Mouse (Mus musculus) liver, embryonic 11.5 days (tissue): ENCODE measurements around the gene Ugt1a2. TPM values are rescaled to one million over a fixed set of nuclear protein-coding genes. Genes with fewer than 3 reads are reported as not detected.

ENCODE experiments used
- ATAC-seq: fragments of 200-750 bp; cut with Nextera tagmentation; replicated peaks from 2 replicates; pipeline ENCODE4 v1.8.0; 2017; ENCODE audit warnings: moderate number of reproducible peaks, mild to moderate bottlenecking, moderate TSS enrichment, moderate library complexity; ENCODE audit not compliant: low FRiP score
- DNase-seq: peaks from one replicate; pipeline ENCODE4 v3.0.0-alpha.2; 2017; ENCODE audit warnings: low spot score
- H3K27ac ChIP-seq: fragments of 300-500 bp; sonication (generic); 2 replicates; pipeline ENCODE4 v1.5.1; 2014; ENCODE audit warnings: mild to moderate bottlenecking, low read depth, low read length, control low read depth
- H3K27me3 ChIP-seq: fragments of 300-500 bp; sonication (generic); replicated peaks from 2 replicates; pipeline ENCODE4 v1.6.1; 2014; ENCODE audit warnings: low read length, mixed read lengths; ENCODE audit not compliant: control insufficient read depth, insufficient read depth
- H3K36me3 ChIP-seq: fragments of 300-500 bp; sonication (generic); 2 replicates; pipeline ENCODE4 v1.6.1; 2014; ENCODE audit warnings: mild to moderate bottlenecking, low read length, moderate library complexity, mixed read lengths; ENCODE audit not compliant: control insufficient read depth, insufficient read depth
- H3K4me1 ChIP-seq: fragments of 300-500 bp; sonication (generic); replicated peaks from 2 replicates; pipeline ENCODE4 v1.6.1; 2014; ENCODE audit warnings: low read length, mixed read lengths; ENCODE audit not compliant: control insufficient read depth, insufficient read depth
- H3K4me2 ChIP-seq: fragments of 300-500 bp; sonication (generic); 2 replicates; pipeline ENCODE4 v1.6.1; 2014; ENCODE audit warnings: mild to moderate bottlenecking, control low read depth, moderate library complexity
- H3K4me3 ChIP-seq: fragments of 300-500 bp; sonication (generic); 2 replicates; pipeline ENCODE4 v1.5.1; 2014; ENCODE audit warnings: low read depth, low read length, control low read depth
- H3K9ac ChIP-seq: fragments of 300-500 bp; sonication (generic); 2 replicates; pipeline ENCODE4 v1.6.1; 2014; ENCODE audit warnings: low read depth, low read length, control low read depth
- H3K9me3 ChIP-seq: fragments of 300-500 bp; sonication (generic); 2 replicates; pipeline ENCODE4 v1.6.1; 2016; ENCODE audit warnings: low read length, inconsistent platforms, mixed read lengths; ENCODE audit not compliant: control insufficient read depth
- WGBS: fragments of 180-500 bp; shearing (Covaris S2); extraction: QIAGEN DNeasy Blood & Tissue Kit; methylation state at CpG from one replicate; pipeline ENCODE4 v1.1.7; 2014; 5-methylcytosine and 5-hydroxymethylcytosine counted together
- polyA plus RNA-seq: library from polyadenylated mRNA; unstranded; fragments of >200 nt; fragmentation: Nextera tagmentation; extraction: Ambion mirVana; gene quantifications from 2 replicates; pipeline ENCODE4 v1.2.1, GENCODE M21; 2014

Ugt1a2 gene
- polyA plus RNA-seq, 1 experiment from 2014 or later: not detected

DNA sequence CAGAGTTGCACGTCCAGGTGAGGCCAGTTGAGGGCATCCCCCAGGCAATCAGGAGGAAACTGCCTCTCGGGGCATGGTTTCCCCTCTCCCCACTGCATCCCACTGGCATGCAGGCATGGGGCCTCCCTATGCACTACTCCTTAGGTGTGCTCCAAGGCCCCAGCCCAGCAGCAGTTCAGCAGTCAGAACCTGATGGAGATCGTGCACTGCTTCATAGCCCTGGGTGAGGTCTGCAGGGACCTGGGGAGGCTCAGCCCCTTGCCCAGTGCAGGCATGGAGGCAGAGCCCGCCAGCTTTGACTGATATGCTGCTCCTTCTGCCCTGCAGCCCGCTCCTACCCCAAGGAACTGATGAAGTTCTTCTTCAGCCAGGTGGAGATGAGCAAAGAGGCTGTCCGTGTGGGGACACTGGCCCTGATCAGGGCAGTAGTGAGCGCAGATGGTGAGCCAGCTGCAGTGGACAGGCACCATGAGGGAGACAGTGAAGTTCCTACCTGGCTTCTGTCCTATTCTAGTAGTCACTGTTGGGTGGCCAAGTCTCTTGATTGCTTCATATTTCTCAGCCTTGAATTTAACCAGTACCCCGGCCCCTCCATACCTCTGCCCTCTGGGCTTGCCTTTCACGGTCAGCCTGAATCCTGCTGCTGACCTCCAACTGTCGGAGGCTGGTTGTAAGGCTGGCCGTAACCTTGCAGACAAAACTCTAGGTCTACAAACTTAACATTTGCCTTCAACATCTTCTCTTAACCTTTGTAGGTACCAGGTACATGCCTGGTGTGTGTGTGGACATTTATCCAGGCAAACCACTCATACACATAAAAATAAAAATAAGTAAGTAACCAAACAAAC is 34.9 kb downstream of the Ugt1a2 start:
- no peak overlapping the region for H3K4me2 ChIP-seq
- H3K4me3 ChIP-seq: no peak overlapping the region
- no peak for ATAC-seq
- 56% methylated on average over 11 of the region's 11 CpGs for WGBS
- H3K27ac ChIP-seq: no peak overlapping the region
- H3K9ac ChIP-seq: no peak overlapping the region
- H3K36me3 ChIP-seq: no peaks in the 10 kb centered on the region
- no peaks in the 10 kb centered on the region for H3K4me1 ChIP-seq
- DNase-seq: no peak
- no peaks in the 10 kb centered on the region for H3K27me3 ChIP-seq
- peaks cover 93% of the 10 kb centered on the region for H3K9me3 ChIP-seq

DNA sequence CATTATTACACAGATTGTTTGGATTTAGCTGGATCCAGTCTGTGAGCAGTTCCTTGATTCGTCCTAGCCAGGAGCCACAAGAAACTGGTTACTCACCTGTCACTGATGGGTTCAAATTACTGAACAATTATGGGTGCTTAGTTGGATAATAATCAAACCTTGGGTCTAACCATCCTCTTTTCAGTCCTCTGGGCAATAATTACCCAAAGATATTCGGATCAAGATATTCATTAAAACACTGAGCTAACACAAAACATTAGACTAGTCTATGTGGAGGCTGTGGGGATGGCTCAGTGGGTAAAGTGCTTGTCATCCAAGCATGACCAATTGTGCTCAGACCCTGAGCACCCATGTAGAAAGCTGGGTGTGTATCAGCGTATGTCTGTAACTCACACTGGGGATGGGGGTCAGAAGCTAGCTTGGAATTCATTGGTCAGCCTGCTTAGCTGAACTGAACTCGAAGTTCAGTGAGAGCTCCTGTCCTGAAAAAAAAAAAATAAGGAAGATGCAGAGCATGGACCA is 35.6 kb downstream of the Ugt1a2 start:
- H3K4me3 ChIP-seq: no peak overlapping the region
- WGBS: 57% methylated on average over 4 of the region's 4 CpGs

DNA sequence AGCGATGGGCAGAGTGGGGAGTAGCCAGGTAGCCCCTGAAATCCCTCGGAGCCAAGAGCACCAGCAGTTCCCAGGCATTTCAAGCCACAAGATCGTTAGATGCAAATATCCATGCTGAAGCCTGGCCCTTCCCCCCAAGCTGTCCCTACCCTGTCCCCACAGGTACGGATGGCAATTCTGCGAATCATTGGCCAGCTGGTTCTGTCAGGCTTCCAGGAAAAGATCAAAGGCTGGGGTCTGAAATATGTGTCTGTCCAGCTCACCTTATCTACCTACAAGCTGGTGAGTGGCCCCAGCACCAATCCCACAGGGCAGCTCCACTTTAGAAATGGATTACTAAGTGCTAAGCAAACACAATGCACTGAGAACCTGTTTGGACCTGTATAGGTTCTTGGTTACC is 36.9 kb downstream of the Ugt1a2 start:
- ATAC-seq: no peak

More for the DNA sequence above, 35.6 kb downstream of the Ugt1a2 start:
- DNase-seq (no peak), ATAC-seq (no peak)
- Histone ChIP-seq H3K9ac (no peak overlapping the region), H3K27me3 (no peaks in the 10 kb centered on the region), H3K4me2 (no peak overlapping the region), H3K36me3 (no peaks in the 10 kb centered on the region), H3K9me3 (peaks cover 93% of the 10 kb centered on the region), H3K27ac (no peak overlapping the region), H3K4me1 (no peaks in the 10 kb centered on the region)

DNA sequence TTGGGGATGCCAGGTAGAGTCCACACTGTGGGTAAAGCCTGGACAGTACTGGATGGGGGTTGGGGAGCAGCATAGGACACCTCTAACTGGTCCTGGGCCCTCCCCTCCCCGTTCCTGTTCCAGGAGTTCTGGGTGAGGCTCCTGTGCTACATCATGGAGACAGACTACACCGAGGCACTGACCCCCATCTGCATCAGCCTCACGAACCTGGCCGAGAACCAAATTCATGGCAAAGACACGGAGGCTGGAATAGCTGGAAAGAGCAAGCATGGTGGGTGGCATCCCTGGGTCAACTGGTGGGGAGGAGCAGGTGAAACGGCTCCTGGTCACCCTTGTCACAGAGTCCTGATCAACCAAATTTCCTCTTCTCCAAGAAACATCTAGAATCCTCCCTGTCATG is 38.4 kb downstream of the Ugt1a2 start:
- Histone ChIP-seq H3K27me3 (no peaks in the 10 kb centered on the region), H3K36me3 (no peaks in the 10 kb centered on the region), H3K9me3 (peaks cover 85% of the 10 kb centered on the region), H3K4me2 (no peak overlapping the region), H3K4me1 (no peaks in the 10 kb centered on the region), H3K27ac (no peak overlapping the region), H3K4me3 (no peak overlapping the region), H3K9ac (no peak overlapping the region)
- ATAC-seq (no peak), DNase-seq (no peak)
- WGBS: 73% methylated on average over 6 of the region's 6 CpGs

More for the DNA sequence above, 36.9 kb downstream of the Ugt1a2 start:
- WGBS: 68% methylated on average over 5 of the region's 5 CpGs
- H3K27ac ChIP-seq: no peak overlapping the region
- H3K4me2 ChIP-seq: no peak overlapping the region
- H3K36me3 ChIP-seq: no peaks in the 10 kb centered on the region
- H3K27me3 ChIP-seq: no peaks in the 10 kb centered on the region
- no peak overlapping the region for H3K9ac ChIP-seq
- no peaks in the 10 kb centered on the region for H3K4me1 ChIP-seq
- no peak overlapping the region for H3K4me3 ChIP-seq
- DNase-seq: no peak
- H3K9me3 ChIP-seq: peaks cover 84% of the 10 kb centered on the region

DNA sequence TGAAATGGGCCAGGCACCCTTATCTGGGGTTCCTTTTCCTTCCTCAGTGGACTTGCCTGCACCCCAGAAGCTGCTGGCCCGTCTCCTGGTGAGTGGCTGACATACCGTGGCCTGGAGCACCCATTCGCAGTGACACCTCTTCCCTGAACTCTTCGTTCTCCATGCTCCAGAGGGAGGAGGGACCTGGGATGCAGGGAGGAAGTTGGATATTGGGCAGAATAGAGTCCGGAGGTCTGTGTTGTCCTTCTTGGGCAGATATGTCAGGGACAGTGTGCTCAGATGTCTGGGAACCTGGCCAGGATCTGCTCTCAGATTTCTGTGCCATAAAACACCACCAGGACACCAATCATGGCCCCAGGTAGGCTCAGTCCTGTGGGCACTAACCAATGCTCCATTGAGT is 39.7 kb downstream of the Ugt1a2 start:
- no peaks in the 10 kb centered on the region for H3K4me1 ChIP-seq
- H3K4me3 ChIP-seq: no peak overlapping the region
- DNase-seq (no peak), ATAC-seq (no peak)
- no peaks in the 10 kb centered on the region for H3K27me3 ChIP-seq
- H3K4me2 ChIP-seq: no peak overlapping the region
- H3K9ac ChIP-seq: no peak overlapping the region
- 66% methylated on average over 5 of the region's 5 CpGs for WGBS
- H3K27ac ChIP-seq: no peak overlapping the region
- no peaks in the 10 kb centered on the region for H3K36me3 ChIP-seq
- peaks cover 86% of the 10 kb centered on the region for H3K9me3 ChIP-seq

DNA sequence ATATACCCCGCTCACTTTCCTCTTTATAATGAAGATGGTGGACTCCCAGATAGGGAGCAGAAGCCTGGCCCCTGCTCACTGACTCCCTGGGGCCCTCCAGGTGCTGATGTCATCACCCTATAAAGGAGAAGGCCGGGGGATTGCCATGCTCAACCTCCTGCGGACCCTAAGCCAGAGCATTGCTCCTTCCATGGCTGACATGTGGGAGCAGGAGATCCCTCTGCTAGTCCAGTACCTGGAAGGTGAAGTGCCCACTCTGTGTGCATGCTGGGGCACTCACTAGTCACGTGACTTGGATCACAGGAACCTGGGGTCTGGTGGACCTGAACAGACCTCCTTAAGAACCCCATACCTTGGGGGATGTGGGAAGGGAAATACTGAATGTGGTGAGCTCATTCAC is 40.2 kb downstream of the Ugt1a2 start:
- no peak for ATAC-seq
- Histone ChIP-seq H3K27me3 (no peaks in the 10 kb centered on the region), H3K9me3 (peaks cover 86% of the 10 kb centered on the region)

DNA sequence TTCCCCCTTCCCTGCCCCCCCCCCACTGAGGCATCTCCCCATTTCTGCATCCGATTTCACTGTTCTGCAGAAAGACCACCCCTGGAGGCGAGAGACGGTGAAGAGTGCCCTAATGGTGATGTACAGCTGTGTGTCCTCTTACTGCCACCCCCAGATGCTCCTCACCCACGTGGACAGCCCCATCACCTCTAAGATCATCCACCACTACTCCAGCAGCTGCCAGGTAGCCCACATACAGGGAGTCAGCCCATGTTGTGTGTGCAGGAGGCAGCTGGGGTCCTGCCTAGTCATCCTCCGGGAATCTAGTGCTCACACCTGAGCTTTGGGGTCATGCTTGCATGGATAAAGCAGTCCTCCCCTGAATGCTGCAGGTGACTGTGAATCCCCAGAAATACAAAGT is 43.5 kb downstream of the Ugt1a2 start:
- H3K9ac ChIP-seq: no peak overlapping the region
- no peaks in the 10 kb centered on the region for H3K27me3 ChIP-seq
- DNase-seq (no peak), ATAC-seq (no peak)
- WGBS: 60% methylated on average over 5 of the region's 5 CpGs
- no peaks in the 10 kb centered on the region for H3K36me3 ChIP-seq
- peaks cover 89% of the 10 kb centered on the region for H3K9me3 ChIP-seq
- H3K4me1 ChIP-seq: no peaks in the 10 kb centered on the region
- no peak overlapping the region for H3K27ac ChIP-seq
- H3K4me3 ChIP-seq: no peak overlapping the region
- H3K4me2 ChIP-seq: no peak overlapping the region

More for the DNA sequence above, 40.2 kb downstream of the Ugt1a2 start:
- H3K36me3 ChIP-seq: no peaks in the 10 kb centered on the region
- no peak overlapping the region for H3K27ac ChIP-seq
- 64% methylated on average over 4 of the region's 4 CpGs for WGBS
- no peak overlapping the region for H3K4me2 ChIP-seq
- DNase-seq: no peak
- no peak overlapping the region for H3K4me3 ChIP-seq
- H3K9ac ChIP-seq: no peak overlapping the region
- H3K4me1 ChIP-seq: no peaks in the 10 kb centered on the region

DNA sequence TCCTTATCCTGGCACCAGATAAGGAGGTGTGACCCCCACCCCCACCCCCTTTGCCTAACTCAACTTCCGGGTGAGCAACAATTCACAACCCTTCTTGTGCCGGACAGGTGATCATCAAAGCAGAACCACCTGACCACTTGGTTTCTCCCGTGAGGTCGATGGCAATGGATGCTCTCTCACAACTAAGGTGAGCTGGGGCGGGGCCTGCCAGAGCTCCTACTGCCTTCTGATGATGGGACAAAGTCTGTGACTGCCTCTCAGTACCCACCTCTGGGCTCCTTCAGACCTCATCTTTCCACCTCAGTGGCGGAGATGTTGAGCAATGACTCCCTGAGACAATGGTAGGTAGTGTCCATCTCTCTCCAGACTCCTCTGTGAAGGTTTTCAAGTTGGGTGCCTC is 45.5 kb downstream of the Ugt1a2 start:
- no peaks in the 10 kb centered on the region for H3K36me3 ChIP-seq
- ATAC-seq: no peak
- H3K4me3 ChIP-seq: no peak overlapping the region
- H3K9ac ChIP-seq: no peak overlapping the region
- H3K4me1 ChIP-seq: no peaks in the 10 kb centered on the region
- DNase-seq: no peak
- no peak overlapping the region for H3K4me2 ChIP-seq
- H3K9me3 ChIP-seq: peaks cover 90% of the 10 kb centered on the region
- H3K27ac ChIP-seq: no peak overlapping the region
- 72% methylated on average over 6 of the region's 6 CpGs for WGBS
- H3K27me3 ChIP-seq: no peaks in the 10 kb centered on the region

DNA sequence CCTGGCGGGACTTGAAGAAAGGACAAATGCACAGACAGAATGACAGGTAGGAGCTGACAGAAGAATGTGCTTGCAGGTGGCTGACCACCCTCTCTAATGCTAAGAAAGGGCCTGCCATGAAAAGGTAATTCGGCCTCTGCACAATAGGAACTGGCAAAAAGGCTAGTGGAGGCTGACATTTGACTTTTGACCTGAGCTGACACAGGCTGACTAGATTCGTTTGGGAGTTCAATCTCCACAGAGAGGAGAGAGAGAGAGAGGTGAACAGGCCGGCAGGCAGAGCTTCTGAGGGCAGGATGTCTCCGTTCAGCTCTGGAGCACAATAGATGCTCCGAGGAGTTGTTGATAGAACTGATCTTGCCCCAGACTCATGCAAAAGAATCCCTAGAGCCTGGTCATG is 46.0 kb downstream of the Ugt1a2 start:
- Histone ChIP-seq H3K4me1 (no peaks in the 10 kb centered on the region), H3K36me3 (no peaks in the 10 kb centered on the region), H3K9me3 (peaks cover 91% of the 10 kb centered on the region), H3K4me2 (no peak overlapping the region), H3K27ac (no peak overlapping the region), H3K27me3 (no peaks in the 10 kb centered on the region), H3K4me3 (no peak overlapping the region), H3K9ac (no peak overlapping the region)
- DNase-seq (no peak), ATAC-seq (no peak)
- 47% methylated on average over 6 of the region's 6 CpGs for WGBS
